Mouse (Mus musculus) 3T3-L1 (cell line): ENCODE measurements around the gene Frmd4b.

Experiments used
- DNase-seq: peaks from one replicate; pipeline ENCODE4 v3.0.0-alpha.2; 2015; ENCODE audit warnings: low read depth, low spot score

Frmd4b gene

DNA sequence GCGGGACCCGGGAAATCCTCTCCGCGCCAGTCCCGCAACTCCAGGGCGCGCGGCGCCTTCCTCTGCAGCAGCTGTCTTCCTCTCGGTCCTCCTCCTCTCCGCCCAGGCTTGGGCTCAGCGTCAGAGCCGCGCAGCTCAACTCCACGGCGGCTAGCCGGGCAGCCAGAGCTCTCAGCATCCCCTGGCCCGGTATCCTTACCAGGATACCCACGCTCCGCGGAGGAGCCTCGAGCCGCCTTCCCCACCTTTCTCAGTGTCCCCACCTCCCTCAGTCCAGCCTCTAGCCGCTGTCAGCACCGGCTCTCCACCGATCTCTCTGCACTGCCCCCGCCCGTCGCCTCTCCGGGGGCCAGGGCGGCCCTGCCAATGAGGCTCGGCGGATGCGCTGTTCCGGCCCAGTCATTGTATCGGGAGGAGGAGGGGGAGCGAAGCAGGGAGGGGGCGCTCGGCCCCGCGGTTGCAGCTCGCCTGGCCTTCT is at the start of gene Frmd4b:
TSS of gene Frmd4b (minus strand) at position 276 of the 478 bp plus-strand sequence.
- no peak for DNase-seq

DNA sequence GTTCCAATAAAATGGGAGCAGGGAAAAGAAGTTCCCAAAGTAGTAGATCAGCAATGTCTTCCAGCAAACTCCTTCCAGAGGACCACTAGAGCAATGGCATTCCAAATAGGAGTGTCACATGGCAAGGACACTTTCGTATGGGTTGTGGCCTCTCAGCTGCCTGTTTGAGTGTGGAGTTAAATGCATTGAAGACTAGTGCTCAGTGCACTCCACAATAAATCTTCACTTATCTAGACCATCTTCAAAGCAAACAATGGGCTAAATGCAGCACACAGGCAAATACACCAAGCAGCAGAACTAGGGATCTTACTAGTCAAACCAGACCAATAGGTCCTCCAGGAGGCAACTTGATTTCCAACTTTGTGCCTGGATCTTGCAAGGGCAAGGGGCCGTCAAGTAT is 49.1 kb upstream of the Frmd4b start:
- DNase-seq = no peak

DNA sequence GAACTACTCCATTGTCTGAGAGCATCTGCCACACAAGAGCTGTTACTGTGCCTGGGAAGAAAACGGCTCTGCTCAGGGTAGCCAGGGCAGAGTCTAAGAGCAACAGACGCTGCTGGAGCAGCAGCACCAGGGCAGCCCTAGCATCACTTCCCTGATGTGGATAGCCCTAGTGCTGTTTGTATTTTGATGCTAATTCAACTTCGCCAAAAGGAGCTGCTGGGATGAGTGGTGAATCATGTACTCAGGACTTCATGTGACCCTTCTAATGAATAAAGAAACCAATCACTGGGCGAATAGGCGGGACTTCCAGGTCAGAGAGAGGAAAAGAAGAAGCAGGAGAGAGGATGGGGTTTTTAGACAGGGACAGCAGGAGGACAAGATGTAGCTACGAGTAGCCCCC is 41.6 kb upstream of the Frmd4b start:
- no peak for DNase-seq

DNA sequence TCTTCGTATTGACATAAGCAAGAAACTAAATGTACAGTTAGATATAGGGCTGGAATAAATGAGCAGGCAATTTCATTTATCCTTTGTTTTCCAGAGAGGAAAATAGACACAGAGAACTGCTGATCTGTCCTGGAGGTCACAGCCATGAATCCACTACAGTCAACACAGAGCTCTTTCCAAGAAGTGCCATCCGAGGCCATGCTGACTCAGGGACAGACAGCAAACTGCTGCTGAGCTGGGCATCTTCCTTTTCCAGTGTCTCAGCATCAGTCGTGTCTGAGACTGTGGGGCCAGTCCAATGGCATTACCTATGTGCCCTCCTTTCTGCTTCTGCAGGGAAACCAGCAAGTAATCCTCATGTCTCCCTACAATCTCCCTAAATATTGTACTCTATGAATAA is 38.6 kb upstream of the Frmd4b start:
- DNase-seq = no peak

DNA sequence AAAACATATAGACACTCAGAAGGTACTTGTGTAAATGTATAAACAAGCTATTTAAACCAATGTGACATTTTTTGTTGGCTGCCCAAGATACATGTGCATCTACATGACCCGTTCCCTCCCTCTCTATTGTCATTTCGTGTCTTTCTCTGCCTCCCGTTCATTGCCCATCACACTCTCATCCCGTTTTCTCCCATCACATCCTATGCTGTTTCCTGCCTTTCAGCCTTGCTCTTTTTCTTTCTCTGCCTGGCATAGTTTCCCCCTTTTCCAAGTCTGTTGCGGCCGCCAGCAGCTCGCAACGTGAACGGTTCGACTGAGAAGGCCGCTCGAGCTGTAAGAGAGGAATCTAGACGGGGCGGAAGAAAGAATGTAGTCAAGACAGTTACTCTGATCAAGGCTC is 30.2 kb upstream of the Frmd4b start:
- no peak for DNase-seq

DNA sequence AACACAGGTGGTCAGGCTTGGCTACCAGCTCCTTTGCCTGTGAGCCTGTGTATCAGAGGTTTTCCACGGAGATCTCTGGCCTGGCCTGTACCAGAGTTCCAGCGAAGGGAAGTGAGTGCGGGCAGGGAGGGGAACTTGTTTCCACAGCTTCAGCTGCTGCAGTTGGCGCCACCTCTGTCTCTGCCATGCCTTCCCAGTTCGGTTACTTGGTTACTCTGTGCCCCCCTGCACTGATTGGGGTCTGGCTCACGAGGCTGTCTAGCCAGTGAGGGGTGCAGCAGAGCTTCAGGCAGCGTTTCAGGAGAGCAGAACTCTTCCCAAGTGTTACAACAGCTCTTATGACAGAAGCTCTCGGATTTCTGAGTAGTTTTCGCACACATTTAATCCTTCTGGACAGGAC is 6.0 kb upstream of the Frmd4b start:
- no peak for DNase-seq

DNA sequence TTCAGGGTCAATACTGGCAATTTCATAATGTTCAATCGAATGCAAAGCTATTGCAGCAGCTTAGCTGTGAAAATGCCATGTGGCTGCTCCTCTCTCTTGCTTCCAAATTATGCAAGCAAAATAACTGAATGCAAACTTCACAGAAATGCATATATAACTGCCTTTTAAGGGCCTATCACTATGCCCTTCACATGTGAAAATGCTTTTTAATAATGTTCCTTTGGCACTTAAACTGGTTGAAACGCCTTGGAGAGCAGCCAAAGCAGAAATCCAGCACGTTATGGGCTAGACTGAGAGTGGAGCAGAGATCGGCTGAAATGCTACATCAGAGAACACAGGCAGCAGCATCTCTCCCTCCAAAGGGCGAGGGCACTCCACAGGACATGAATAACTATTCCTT is 4.9 kb upstream of the Frmd4b start:
- no peak for DNase-seq

DNA sequence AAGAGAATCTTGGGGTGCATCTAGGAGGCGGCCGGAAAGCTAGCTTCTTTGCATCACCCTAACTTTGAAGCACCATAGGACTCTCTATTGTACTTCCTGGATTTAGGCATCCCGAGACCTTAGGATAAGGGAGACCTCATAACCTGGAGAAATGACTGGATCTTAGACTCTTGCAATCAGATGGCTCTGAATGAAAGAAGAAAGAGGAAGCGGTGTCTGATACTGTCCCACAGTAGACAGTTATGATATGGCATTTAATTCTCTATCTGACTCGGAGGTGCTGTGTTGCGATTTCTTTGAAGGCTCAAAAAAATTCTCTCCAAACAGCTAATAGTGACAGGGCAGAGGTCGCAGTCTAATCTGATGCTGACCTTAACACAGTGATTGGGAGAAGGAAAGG is 433 bp upstream of the Frmd4b start:
- no peak for DNase-seq

DNA sequence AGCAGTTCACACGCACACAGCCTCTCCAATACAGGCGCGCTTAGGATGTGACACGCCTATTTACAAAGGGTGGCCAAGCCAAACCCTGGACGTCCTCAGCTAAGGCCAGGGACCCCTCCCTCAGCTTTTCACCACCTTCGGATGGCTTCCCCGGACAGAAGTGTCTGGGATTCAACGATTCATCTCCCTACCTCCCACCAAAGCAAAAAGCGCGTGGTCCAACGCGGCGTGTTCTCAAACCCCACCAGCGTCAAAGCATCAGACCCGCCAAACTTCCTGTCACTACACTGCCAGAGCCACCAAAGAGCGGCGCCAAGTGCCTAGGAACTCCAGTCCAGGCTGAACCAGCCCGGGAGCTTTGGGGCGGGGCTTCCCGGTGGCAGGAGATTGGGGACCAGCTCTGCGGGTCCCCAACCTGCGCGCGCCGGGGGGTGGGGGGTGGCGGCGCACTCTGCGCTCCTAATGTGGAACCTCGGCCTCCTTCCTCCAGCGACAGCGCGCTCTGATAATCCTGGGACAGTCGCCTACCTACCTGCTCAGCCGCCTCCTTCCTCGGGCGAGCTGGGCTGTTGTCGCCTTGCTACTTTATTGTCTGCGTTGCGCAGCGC is 579 bp downstream of the Frmd4b start:
- DNase-seq = no peak

DNA sequence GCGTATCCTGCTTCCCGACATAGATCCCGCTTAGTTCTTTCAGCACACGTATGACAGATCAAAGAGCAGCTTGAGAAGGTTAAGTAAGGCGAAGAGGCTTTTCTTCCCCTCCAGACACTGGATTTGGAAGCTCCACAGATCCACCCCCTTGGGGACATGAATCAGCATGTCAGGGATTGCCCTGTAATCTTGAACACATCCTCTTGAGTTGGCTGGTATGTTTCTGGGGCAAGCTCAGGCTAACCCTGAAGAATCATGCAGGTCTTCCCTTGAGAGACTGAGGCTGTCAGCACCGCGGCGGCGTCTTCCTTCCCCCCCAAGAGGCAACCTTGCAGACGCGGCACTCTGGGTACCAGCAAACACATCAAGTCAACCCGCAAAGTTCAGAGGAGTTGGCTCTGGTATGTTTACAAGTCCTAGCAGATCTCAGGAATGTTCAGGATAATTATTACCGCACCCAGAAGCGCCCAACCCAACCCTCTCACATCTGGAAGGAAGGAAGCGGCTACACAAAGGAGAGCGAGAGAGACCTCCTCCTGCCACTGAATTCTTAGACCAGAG is 1.4 kb downstream of the Frmd4b start:
- no peak for DNase-seq

DNA sequence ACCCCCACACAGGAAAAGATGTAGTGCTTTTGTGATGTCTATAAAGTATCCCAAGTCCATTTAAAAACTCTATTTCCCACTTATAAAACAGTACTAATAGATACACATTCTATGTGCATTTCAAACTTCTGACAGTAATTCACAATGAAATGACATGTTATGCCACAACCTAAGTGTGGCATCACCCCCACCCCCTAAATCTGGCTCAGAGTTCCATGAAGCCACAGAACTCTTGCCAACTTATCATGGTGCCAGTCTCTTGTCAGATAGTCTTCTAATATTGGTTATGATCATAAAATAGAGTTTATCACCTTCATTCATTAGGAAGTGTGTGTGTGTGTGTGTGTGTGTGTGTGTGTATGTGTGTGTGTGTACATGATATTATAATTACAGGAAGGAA is 3.2 kb downstream of the Frmd4b start:
- DNase-seq = no peak

DNA sequence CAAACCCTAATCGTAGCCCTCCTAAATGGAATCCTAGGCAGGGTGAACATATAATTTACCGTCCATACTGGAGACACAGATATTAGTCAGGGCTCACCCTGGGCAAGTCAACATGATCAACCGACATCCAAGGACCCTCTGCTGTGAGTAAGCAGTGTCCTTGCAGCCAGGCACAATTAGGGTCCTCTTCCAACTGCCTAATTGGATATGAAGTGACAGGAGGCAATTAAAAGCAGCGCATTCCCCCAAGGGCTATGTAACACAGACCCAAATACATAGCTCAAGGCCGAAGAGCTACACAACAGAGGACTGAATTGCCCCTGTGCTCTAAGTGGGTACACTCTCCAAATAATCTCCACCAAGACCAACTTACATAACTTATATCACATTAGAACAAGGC is 4.5 kb downstream of the Frmd4b start:
- DNase-seq = no peak

DNA sequence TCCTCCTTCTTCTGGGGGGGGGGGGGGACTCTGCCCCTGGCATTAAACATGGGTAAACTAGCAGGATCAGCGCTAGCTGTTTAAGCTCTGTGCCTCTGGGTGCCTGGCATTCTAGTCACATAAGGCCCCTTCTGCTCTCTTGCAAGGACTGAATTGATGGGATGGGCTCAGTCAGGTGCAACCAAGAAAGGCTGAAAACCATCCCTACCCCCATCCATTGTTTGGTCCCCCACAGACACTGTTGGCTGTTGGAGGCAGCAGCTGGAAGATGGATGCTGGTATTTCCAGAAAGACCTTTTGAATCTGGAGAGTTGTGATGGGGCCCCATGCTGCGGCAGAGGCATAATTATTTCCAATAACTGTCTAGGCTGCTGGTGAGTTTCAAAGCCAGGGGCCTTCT is 7.3 kb downstream of the Frmd4b start:
- no peak for DNase-seq

DNA sequence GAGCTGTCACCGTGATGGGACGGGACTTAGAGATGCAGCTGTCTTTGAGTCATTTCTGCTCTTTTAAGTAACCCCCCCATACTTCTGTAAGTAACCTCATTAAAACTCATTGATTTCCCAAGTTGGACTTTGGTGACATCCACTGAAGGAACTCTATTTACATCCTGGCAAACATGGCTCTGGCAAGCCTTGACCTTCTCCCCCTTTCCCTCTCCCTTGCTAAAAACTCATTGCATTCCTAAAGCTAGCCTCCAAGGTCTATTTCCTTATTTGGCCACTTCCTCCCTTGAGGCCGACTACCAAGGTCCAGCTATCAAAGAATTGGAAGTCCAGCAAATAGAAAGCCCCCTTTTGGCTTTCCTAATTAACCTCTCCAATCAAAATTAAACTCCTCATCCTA is 9.7 kb downstream of the Frmd4b start:
- DNase-seq = no peak

DNA sequence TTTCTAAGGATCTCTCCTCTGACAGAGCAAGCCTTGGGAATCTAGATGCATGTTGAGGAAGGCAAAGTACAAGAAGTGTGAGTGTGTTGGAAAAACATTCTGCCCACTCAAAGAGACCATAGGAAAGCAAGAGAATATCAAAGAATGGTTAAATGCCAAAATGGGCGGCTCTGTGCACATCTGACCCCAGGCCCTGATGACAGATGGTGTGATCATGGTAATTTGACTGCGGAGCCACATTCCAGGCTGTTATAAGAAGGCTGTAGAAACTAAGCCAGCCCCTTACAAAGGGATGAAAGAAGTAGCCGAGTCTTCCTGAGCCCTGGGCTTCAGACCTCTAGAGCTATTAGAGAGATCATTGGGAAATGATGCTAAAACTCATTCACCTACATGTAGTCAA is 22.1 kb downstream of the Frmd4b start:
- no peak for DNase-seq

DNA sequence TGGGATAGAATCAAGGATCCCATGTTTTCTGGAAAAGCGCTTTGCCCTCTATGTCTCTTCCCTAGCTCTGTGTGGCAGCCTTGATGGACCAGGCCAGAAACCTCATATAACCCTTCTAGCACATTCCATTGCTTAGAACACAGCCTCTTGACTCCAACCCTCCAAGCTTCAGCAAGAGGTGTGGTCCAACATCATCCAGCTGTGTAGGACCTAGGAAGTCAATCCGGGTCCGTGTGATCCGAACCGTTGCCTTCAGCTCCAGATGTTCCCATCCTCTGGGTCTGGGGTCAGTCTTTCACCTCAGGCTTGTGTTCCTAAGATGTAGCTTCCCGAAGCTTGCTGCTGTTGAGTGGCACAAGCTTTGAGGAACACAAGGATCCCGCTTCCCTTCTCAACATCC is 22.8 kb downstream of the Frmd4b start:
- DNase-seq = no peak

DNA sequence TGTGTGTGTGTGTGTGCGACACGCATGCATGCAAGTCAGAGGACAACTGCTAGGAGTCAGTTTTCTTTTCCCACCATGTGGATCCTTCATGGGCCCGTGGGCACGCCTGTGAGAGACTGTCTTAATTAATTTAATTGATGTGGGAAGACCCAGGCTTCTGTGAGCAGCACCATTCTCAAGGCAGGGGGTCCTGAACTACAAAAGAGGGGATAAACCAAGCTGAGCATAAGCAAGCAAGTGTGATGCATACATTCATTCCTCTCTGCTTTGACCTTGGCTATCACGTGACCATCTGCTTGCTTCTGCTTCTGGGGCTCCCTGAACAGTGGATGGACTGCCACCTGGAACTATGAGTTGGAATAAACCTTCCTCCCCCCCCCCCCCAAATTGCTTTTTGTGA is 27.1 kb downstream of the Frmd4b start:
- no peak for DNase-seq

DNA sequence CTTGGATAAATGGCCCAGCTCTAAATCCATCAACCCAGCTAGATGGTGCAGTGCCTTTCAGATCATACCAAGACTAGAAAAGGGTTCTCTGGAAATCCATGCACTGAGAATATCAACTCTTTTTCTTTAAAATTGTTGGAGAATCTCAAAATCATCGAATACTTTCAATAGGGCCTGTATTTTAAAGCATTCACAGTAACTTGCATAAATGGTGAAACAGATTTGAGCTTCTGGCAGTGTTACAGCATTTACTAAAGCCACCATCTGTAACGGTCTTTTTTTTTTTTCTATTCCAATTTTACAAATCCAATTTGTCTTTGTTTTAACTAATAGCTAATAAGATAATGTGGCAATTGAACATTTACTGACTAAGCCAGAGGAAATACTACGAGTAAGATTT is 27.8 kb downstream of the Frmd4b start:
- no peak for DNase-seq

DNA sequence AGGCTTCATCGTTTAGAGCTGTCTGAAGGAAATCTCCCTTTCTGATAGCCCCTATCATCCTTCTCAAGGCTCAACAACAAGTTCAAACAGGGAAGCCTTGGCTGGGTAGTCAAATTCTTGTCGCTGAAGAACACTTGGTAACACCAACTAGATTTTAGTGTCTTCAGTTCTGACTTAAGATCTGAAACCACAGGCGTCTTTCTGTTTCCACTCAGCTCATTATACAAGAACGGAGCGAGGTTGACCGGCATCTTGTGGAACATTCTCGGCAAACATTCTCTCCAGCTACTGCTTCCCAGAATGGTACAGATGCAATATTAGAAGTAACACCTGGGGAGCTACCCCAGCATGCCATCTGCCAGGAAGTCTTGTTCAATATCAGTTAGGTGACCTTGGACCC is 28.3 kb downstream of the Frmd4b start:
- DNase-seq = no peak

DNA sequence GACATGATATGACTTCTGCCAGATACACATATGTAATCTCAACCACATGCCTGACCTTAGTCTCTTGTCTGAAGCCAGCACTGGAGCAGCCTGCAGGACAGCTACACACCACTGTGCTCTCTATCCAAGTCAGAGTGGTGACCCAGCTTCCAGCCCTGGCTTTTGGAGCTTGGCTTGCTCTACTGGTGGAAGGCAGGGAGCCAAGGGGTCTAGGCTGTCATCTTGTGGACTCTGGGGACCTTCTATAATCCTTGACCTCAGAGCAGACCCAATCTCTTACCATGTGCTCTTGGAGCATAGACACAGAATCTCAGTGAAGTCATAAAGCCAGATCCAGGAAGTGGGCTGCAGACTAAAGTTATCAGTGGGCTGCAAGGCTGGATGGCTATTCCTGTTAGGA is 30.7 kb downstream of the Frmd4b start:
- no peak for DNase-seq

DNA sequence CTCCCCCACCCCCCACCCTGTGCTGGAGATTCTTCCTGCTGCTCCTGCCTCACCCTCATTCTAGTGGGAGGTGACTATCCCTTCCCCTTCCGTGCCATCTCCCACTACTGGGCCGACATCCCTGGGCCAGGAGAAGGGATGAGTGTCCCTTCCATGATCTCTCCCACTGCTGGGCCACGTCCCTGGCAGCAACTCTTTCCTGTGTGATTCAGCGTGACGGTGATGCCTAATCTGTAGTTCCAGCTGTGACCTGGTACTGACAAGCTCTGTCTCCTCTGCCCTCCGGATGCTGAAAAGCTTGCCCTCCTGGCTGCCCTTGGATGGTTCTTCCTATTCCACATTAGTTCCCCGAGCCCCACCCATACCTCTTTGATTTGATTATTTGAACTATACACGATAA is 31.3 kb downstream of the Frmd4b start:
- no peak for DNase-seq

DNA sequence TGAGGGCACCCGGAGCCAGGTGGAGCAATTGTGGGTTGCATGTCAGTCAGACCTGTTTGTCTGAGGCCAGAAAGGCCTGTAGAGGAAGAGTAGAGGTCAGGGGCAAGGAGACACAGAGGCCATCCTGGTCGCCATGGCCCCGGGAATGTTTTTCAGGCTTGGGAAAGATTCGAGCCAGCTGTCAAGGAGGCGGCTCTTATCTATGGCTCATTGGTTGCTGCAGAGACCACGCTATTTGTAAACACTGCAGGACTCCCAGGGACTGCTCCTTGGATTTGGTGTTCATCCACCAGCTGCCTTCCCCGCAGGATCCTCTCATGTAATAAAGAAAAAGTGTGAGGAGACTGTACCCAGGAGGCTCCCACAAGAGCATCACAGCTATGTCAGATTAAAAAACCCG is 34.6 kb downstream of the Frmd4b start:
- DNase-seq = no peak

DNA sequence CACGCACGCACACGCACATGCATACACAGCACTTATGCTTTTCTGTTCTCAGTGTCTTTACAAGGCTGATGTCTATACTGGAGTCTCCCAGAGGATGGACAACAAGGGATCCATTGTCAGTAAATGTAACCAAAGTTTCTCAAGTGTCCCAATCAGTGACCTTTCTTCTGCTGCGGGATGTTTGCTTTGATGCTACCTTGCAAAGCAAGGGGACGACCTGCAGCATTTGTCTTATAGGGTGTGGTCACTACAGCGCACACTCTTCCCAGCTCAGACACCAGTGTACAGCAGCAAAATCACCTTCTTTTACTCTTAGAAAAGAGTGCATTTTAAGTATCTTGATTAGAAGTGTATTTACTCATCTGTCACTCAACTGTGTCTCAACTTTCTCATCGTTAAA is 35.4 kb downstream of the Frmd4b start:
- DNase-seq = no peak

DNA sequence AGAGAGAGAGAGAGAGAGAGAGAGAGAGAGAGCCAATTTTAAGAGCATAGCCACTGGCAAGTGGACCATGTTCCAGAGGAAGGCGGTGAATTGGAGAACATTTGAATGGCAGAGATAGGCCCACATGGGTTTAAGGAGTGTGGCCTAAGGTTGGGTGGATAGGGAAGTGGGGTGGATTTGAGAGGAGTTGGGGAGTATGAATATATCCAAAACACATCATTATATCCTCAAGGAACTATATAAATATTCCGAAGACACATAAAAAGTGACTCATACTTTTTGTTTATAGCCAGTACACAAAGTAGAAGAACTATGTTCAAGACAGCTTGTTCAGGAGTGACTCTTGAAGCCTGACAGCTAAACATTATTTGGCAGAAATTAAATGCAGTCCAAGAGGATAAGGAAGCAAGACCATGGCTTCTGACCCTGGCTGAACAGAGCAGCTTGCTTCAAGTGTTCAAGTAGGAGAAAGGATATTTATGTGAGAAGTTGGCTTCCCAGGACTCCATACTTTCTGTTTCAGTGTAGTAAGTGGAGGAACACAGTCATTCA is 36.8 kb downstream of the Frmd4b start:
- DNase-seq = no peak
